Mouse (Mus musculus): ENCODE data around the gene Best3.

DNA sequence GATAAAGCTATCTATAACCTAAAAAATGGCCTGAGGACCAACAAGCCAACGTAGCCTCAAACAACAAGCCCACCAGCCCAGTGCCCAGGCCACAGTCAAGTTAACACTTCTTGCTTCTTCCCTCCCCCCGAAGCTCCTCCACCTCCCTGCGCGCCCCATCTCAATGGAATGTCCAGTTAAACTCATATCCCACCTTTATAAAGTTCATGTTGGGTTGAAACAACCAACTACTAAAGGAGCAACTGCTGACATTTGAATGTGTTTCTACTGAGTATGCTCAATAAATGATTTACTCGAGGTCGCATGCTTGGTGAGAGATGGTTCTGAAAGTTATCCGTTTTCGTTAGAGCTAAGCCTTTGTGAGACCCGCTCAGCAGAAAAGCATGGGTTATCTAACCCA is 37.7 kb upstream of the Best3 start:
- TF ChIP-seq CTCF (conservative IDR thresholded peaks at IDR 0.05; ENCODE audit: low read length) (no peak), NANOG (IDR thresholded peaks at IDR 0.05; ENCODE audit: borderline replicate concordance, low read length) (no peak)

Measured in E14TG2a.4 (cell line).